Mouse (Mus musculus) cerebellum, adult 2 months (tissue): ENCODE data around the gene Gm21454.
"Not testable (repeated sequence)": the region's sequence is repeated elsewhere in the genome, so short reads cannot be mapped to it uniquely, and the experiment has no call there.

ENCODE experiments used
- CTCF ChIP-seq: fragments of 200-500 bp; IDR thresholded peaks from 2 replicates; pipeline ENCODE4 v1.5.1; 2011; ENCODE audit warnings: low read depth, mild to moderate bottlenecking, control low read depth, low read length, moderate library complexity, borderline replicate concordance; ENCODE audit not compliant: insufficient read depth
- POLR2A ChIP-seq: fragments of 200-500 bp; IDR thresholded peaks from 2 replicates; pipeline ENCODE4 v1.6.1; 2011; ENCODE audit warnings: low read length, control low read depth, borderline replicate concordance; ENCODE audit not compliant: insufficient read depth

DNA sequence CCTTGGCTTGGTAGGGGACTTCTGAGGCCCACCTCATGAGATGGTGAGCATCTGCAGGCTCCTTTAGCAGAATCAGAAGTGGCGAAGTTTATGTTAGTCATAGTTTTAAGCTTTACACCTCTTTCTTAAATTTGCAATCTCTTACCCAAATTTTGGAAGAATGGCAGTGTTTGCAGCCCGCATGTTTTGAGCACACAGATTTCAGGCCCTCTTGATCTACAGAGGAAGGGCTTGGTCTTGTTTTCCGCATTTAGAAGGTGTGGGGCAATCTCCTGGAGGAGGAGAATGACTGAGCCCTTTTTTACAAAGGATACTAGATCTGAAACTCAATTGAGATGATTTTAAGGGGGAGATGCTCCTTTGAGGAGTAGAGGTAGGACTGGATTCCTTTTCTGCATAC, 28.4 kb upstream of the Gm21454 start, which contains the start of gene Gm21828:
- not testable (repeated sequence) for TF ChIP-seq CTCF, POLR2A
